Mouse (Mus musculus): ENCODE results near the gene Atp1b1. TPM values are rescaled to one million over a fixed set of nuclear protein-coding genes. Genes with fewer than 3 reads are reported as not detected.

The Atp1b1 gene
- polyA plus RNA-seq (2015; fragmentation: Nextera tagmentation; extraction: Ambion mirVana): 383 and 428 TPM in 2 replicates

GRCm38 (mm10) chr1:164458245-164458613, at the start of gene Atp1b1:
Atp1b1 (minus strand) TSS chr1:164458355.
- Histone ChIP-seq H3K27me3 (replicated peaks) (no peaks in the 10 kb centered on the region), H3K36me3 (peaks cover 3% of the 10 kb centered on the region), H3K4me3 (replicated peaks) (peak within 1 kb of the TSS; percentile 79), H3K4me1 (peaks cover 51% of the 10 kb centered on the region), H3K9me3 (replicated peaks) (no peaks in the 10 kb centered on the region), H3K9ac (replicated peaks) (peak within 1 kb of the TSS; percentile 74), H3K4me2 (peak within 1 kb of the TSS; percentile 67), H3K27ac (replicated peaks) (peak within 1 kb of the TSS; percentile 97)
- WGBS: under 1% methylated on average over 35 of the region's 35 CpGs
- peak; percentile 94 for ATAC-seq (ENCODE audit: low FRiP score)

- no peak overlapping the region for H3K9ac ChIP-seq (replicated peaks)
- WGBS: 92% methylated on average over 3 of the region's 3 CpGs
- no peak overlapping the region for H3K4me2 ChIP-seq
- no peak overlapping the region for H3K27ac ChIP-seq (replicated peaks)
- H3K4me3 ChIP-seq (replicated peaks): no peak overlapping the region
- H3K36me3 ChIP-seq: no peaks in the 10 kb centered on the region
- no peaks in the 10 kb centered on the region for H3K27me3 ChIP-seq (replicated peaks)
- no peaks in the 10 kb centered on the region for H3K9me3 ChIP-seq (replicated peaks)
- no peaks in the 10 kb centered on the region for H3K4me1 ChIP-seq
- ATAC-seq (ENCODE audit: low FRiP score): no peak
These were observed 46.9 kb upstream of the Atp1b1 start for GRCm38 (mm10) chr1:164505096-164505495.

GRCm38 (mm10) chr1:164503140-164503730, 45.1 kb upstream of the Atp1b1 start:
- Histone ChIP-seq H3K4me1 (no peaks in the 10 kb centered on the region), H3K36me3 (no peaks in the 10 kb centered on the region), H3K27me3 (replicated peaks) (no peaks in the 10 kb centered on the region), H3K9me3 (replicated peaks) (no peaks in the 10 kb centered on the region), H3K9ac (replicated peaks) (no peak overlapping the region), H3K4me2 (no peak overlapping the region), H3K4me3 (replicated peaks) (no peak overlapping the region), H3K27ac (replicated peaks) (no peak overlapping the region)
- 48% methylated on average over 8 of the region's 8 CpGs for WGBS
- no peak for ATAC-seq (ENCODE audit: low FRiP score)

- WGBS: 83% methylated on average over 7 of the region's 7 CpGs
- H3K4me1 ChIP-seq: no peaks in the 10 kb centered on the region
- no peaks in the 10 kb centered on the region for H3K9me3 ChIP-seq (replicated peaks)
- H3K27ac ChIP-seq (replicated peaks): no peak overlapping the region
- no peaks in the 10 kb centered on the region for H3K36me3 ChIP-seq
- H3K4me3 ChIP-seq (replicated peaks): no peak overlapping the region
- H3K27me3 ChIP-seq (replicated peaks): no peaks in the 10 kb centered on the region
- no peak for ATAC-seq (ENCODE audit: low FRiP score)
- H3K4me2 ChIP-seq: no peak overlapping the region
- H3K9ac ChIP-seq (replicated peaks): no peak overlapping the region
These were observed 44.1 kb upstream of the Atp1b1 start for GRCm38 (mm10) chr1:164502231-164502630.

- ATAC-seq (ENCODE audit: low FRiP score): no peak
- no peak overlapping the region for H3K9ac ChIP-seq (replicated peaks)
- H3K4me1 ChIP-seq: no peaks in the 10 kb centered on the region
- no peaks in the 10 kb centered on the region for H3K9me3 ChIP-seq (replicated peaks)
- H3K27ac ChIP-seq (replicated peaks): no peak overlapping the region
- 71% methylated on average over 8 of the region's 8 CpGs for WGBS
- H3K36me3 ChIP-seq: no peaks in the 10 kb centered on the region
- H3K27me3 ChIP-seq (replicated peaks): no peaks in the 10 kb centered on the region
- no peak overlapping the region for H3K4me2 ChIP-seq
- no peak overlapping the region for H3K4me3 ChIP-seq (replicated peaks)
These were observed 36.8 kb upstream of the Atp1b1 start for GRCm38 (mm10) chr1:164494741-164495512.

GRCm38 (mm10) chr1:164494215-164494614, 36.1 kb upstream of the Atp1b1 start:
- Histone ChIP-seq H3K27ac (replicated peaks) (no peak overlapping the region), H3K9ac (replicated peaks) (no peak overlapping the region), H3K4me1 (no peaks in the 10 kb centered on the region), H3K4me2 (no peak overlapping the region), H3K4me3 (replicated peaks) (no peak overlapping the region), H3K27me3 (replicated peaks) (no peaks in the 10 kb centered on the region), H3K36me3 (no peaks in the 10 kb centered on the region), H3K9me3 (replicated peaks) (no peaks in the 10 kb centered on the region)
- ATAC-seq (ENCODE audit: low FRiP score): no peak
- 46% methylated on average over 4 of the region's 4 CpGs for WGBS

- Histone ChIP-seq H3K4me1 (no peaks in the 10 kb centered on the region), H3K27me3 (replicated peaks) (no peaks in the 10 kb centered on the region), H3K9ac (replicated peaks) (no peak overlapping the region), H3K4me3 (replicated peaks) (no peak overlapping the region), H3K9me3 (replicated peaks) (no peaks in the 10 kb centered on the region), H3K4me2 (no peak overlapping the region), H3K27ac (replicated peaks) (no peak overlapping the region), H3K36me3 (no peaks in the 10 kb centered on the region)
- ATAC-seq (ENCODE audit: low FRiP score): no peak
- 78% methylated on average over 8 of the region's 8 CpGs for WGBS
These were observed 35.0 kb upstream of the Atp1b1 start for GRCm38 (mm10) chr1:164493042-164493705.

GRCm38 (mm10) chr1:164492476-164492875, 34.3 kb upstream of the Atp1b1 start:
- H3K36me3 ChIP-seq: no peaks in the 10 kb centered on the region
- H3K9me3 ChIP-seq (replicated peaks): no peaks in the 10 kb centered on the region
- WGBS: 87% methylated on average over 3 of the region's 3 CpGs
- ATAC-seq (ENCODE audit: low FRiP score): no peak
- no peak overlapping the region for H3K27ac ChIP-seq (replicated peaks)
- H3K4me3 ChIP-seq (replicated peaks): no peak overlapping the region
- H3K4me1 ChIP-seq: no peaks in the 10 kb centered on the region
- no peak overlapping the region for H3K9ac ChIP-seq (replicated peaks)
- H3K27me3 ChIP-seq (replicated peaks): no peaks in the 10 kb centered on the region
- no peak overlapping the region for H3K4me2 ChIP-seq

GRCm38 (mm10) chr1:164489961-164490594, 31.9 kb upstream of the Atp1b1 start:
- H3K9me3 ChIP-seq (replicated peaks): no peaks in the 10 kb centered on the region
- no peak for ATAC-seq (ENCODE audit: low FRiP score)
- H3K4me2 ChIP-seq: no peak overlapping the region
- 93% methylated on average over 3 of the region's 3 CpGs for WGBS
- H3K27me3 ChIP-seq (replicated peaks): no peaks in the 10 kb centered on the region
- H3K36me3 ChIP-seq: no peaks in the 10 kb centered on the region
- no peak overlapping the region for H3K9ac ChIP-seq (replicated peaks)
- H3K4me3 ChIP-seq (replicated peaks): no peak overlapping the region
- no peak overlapping the region for H3K27ac ChIP-seq (replicated peaks)
- H3K4me1 ChIP-seq: no peaks in the 10 kb centered on the region

GRCm38 (mm10) chr1:164483728-164484127, 25.6 kb upstream of the Atp1b1 start:
- Histone ChIP-seq H3K27me3 (replicated peaks) (no peaks in the 10 kb centered on the region), H3K4me3 (replicated peaks) (no peak overlapping the region), H3K9ac (replicated peaks) (no peak overlapping the region), H3K4me1 (no peaks in the 10 kb centered on the region), H3K4me2 (no peak overlapping the region), H3K36me3 (no peaks in the 10 kb centered on the region), H3K9me3 (replicated peaks) (no peaks in the 10 kb centered on the region), H3K27ac (replicated peaks) (no peak overlapping the region)
- no peak for ATAC-seq (ENCODE audit: low FRiP score)

GRCm38 (mm10) chr1:164482833-164483232, 24.7 kb upstream of the Atp1b1 start:
- H3K9me3 ChIP-seq (replicated peaks): no peaks in the 10 kb centered on the region
- H3K27ac ChIP-seq (replicated peaks): no peak overlapping the region
- ATAC-seq (ENCODE audit: low FRiP score): no peak
- H3K4me2 ChIP-seq: no peak overlapping the region
- H3K36me3 ChIP-seq: no peaks in the 10 kb centered on the region
- H3K27me3 ChIP-seq (replicated peaks): no peaks in the 10 kb centered on the region
- no peaks in the 10 kb centered on the region for H3K4me1 ChIP-seq
- WGBS: 73% methylated on average over 3 of the region's 3 CpGs
- H3K9ac ChIP-seq (replicated peaks): no peak overlapping the region
- H3K4me3 ChIP-seq (replicated peaks): no peak overlapping the region
